Comparison of ENCODE assay signal across 8 mouse cellular contexts in the genomic region with DNA sequence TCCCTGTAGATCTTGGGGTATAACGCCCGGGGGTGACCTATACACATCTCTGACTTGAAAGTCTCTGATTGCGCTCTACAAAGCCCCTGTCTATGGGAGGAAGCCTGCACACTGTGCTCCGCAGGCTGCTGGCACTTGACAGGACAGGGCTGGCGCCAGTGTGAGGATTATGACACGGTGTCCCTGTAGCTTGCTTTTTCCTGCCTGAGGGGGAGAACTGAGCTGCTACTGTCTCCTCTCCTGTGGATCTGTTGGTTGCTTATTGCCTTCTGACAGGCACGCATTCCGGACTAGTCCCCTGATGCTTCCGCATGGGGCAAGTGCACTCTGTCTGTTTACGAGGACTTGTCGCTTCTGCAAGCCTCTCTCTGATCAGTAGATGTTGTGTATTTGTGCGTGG. TPM values are rescaled to one million over a fixed set of nuclear protein-coding genes. Genes with fewer than 3 reads are reported as not detected.
DNase-seq lines count a peak whose midpoint lies in the region.

No protein-coding gene starts in this region.

- intact Hi-C loops in left cerebral cortex, postnatal 10 days (cut with DNase I): loop anchor here (5.0 kb wide), 1 partner anchor 50 kb away; a partner anchor contains a TSS

- peak; percentile 27 to 84 for DNase-seq in left cerebral cortex, postnatal 10 days (ENCODE audit: extremely low spot score in 1 of 2, low spot score in 2 of 2)
- DNase-seq in left cerebral cortex, adult 8-10 months (ENCODE audit: low spot score in 2 of 2): no peak
- DNase-seq in embryo, embryonic 10 days (ENCODE audit: low spot score): peak; percentile 52
- peak; percentile 28 for DNase-seq in layer of hippocampus, adult 11-12 months (ENCODE audit: low spot score)
- peak; percentile 39 for DNase-seq in retina, embryonic 14.5 days (ENCODE audit: low spot score)
- no peak for DNase-seq in lung, postnatal 10 days
- no peak for DNase-seq in heart, adult 9 months (ENCODE audit: low spot score in 2 of 2)
- no peak for DNase-seq in heart, adult 8-10 months (ENCODE audit: low spot score)

RNA-seq across cellular contexts. Expression of a gene that starts 49.5 kb away (rescaled TPM):
- total RNA-seq in left cerebral cortex, postnatal 10 days (2021): 100 to 1,000 TPM; 112 to 129 TPM
- total RNA-seq in left cerebral cortex, adult 8-10 months (2022): 100 to 1,000 TPM; 118 to 152 (median 141) TPM
- 100 to 1,000 TPM in 1 of 4 experiments, 10 to 100 TPM in 3; 82.4 to 101 (median 95.7) TPM for total RNA-seq in heart, adult 8-10 months (2022)

Comparison
In these comparisons a context has a peak if more than half of its experiments do, and no peak if none do; other contexts are left out.
1. DNase-seq: peak in left cerebral cortex, postnatal 10 days (2 of 2), embryo, embryonic 10 days (single experiment), layer of hippocampus, adult 11-12 months (single experiment) and retina, embryonic 14.5 days (single experiment); none in left cerebral cortex, adult 8-10 months (0 of 2), lung, postnatal 10 days (single experiment), heart, adult 9 months (0 of 2) and heart, adult 8-10 months (single experiment).